Comparison of ENCODE assay signal across 18 mouse cellular contexts in the genomic region with DNA sequence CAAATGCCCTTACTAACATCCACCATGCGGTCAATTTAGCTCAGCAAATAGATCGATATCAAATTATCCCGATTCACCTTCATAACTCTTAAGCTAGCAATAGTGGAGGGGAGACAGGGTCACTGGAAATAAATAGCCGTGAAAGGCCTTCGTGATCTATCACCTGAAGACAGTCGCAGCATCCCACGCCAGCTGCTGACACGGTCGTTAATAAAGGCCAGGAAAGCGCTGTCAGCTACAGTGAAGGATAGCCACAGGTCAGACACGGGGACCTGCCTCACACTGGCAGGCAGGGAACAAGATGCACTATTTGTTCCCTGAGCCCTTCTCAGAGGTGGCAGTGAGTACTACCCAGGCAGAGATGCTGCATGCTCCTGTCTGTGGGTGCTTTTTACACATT. TPM values are rescaled to one million over a fixed set of nuclear protein-coding genes. Genes with fewer than 3 reads are reported as not detected.
"Had no signal": no experiment of that assay in that cellular context is flagged by ENCODE, and none has a peak within 500 bp of the region (broad histone marks: within the 10 kb centered on the region; RNA-seq: fewer than 3 reads in every experiment).

No protein-coding gene starts in this region.

- H3K4me2 ChIP-seq: intestine, embryonic 15.5 days; limb, embryonic 12.5 days; liver, embryonic 13.5 days; lung, embryonic 15.5 days had no signal

- H3K27ac ChIP-seq: intestine, embryonic 15.5 days; layer of hippocampus, adult 2 months; limb, embryonic 12.5 days; liver, embryonic 13.5 days; lung, embryonic 15.5 days; macrophage had no signal

- ATAC-seq: intestine, embryonic 15.5 days; midbrain, embryonic 16.5 days had no signal

- H3K9me3 ChIP-seq: intestine, embryonic 15.5 days; limb, embryonic 12.5 days; liver, embryonic 13.5 days; lung, embryonic 15.5 days had no signal

- H3K4me1 ChIP-seq: intestine, embryonic 15.5 days; liver, embryonic 13.5 days; lung, embryonic 15.5 days had no signal

- H3K27me3 ChIP-seq: intestine, embryonic 15.5 days; limb, embryonic 12.5 days; lung, embryonic 15.5 days had no signal

- H3K4me3 ChIP-seq: intestine, embryonic 15.5 days; layer of hippocampus, adult 2 months; limb, embryonic 12.5 days; liver, embryonic 13.5 days; lung, embryonic 15.5 days; megakaryocyte, embryonic 14.5 days had no signal

- H3K9ac ChIP-seq: intestine, embryonic 15.5 days; limb, embryonic 12.5 days; liver, embryonic 13.5 days; liver, postnatal 0 days; lung, embryonic 15.5 days had no signal

- DNase-seq: kidney, adult 18-20 months; kidney, postnatal 4 days; liver; liver, embryonic 13.5 days; liver, postnatal 0 days; lung, postnatal 14 days; retina, postnatal 1 day; right cerebral cortex, postnatal 4 days; spleen, adult 18-20 months; thymus, adult 18-20 months; thymus, postnatal 25 days had no signal

- H3K36me3 ChIP-seq: liver, embryonic 13.5 days; lung, embryonic 15.5 days had no signal

RNA-seq across cellular contexts. Expression of a gene that starts 28.0 kb away (rescaled TPM):
- polyA plus RNA-seq: liver, postnatal 0 days; macrophage had no signal
